Mouse (Mus musculus) liver, embryonic 12.5 days (tissue): ENCODE data around the gene Hap1. TPM values are rescaled to one million over a fixed set of nuclear protein-coding genes. Genes with fewer than 3 reads are reported as not detected.
A peak's percentile ranks its signal among the peaks of the same experiment; 100 is the strongest.
"Not testable (repeated sequence)": the region's sequence is repeated elsewhere in the genome, so short reads cannot be mapped to it uniquely, and the experiment has no call there.

ENCODE experiments used
- ATAC-seq: fragments of 200-750 bp; cut with Nextera tagmentation; 2 replicates; pipeline ENCODE4 v1.8.0; 2017; ENCODE audit warnings: moderate number of reproducible peaks, mild to moderate bottlenecking, moderate library complexity
- H3K27ac ChIP-seq: fragments of 300-500 bp; sonication (generic); 2 replicates; pipeline ENCODE4 v1.5.1; 2016; ENCODE audit warnings: mild to moderate bottlenecking
- H3K27me3 ChIP-seq: fragments of 300-500 bp; sonication (generic); replicated peaks from 2 replicates; pipeline ENCODE4 v1.6.1; 2016; ENCODE audit warnings: mild to moderate bottlenecking, moderate library complexity
- H3K36me3 ChIP-seq: fragments of 300-500 bp; sonication (generic); 2 replicates; pipeline ENCODE4 v1.6.1; 2016; ENCODE audit warnings: mild to moderate bottlenecking, moderate library complexity
- H3K4me1 ChIP-seq: fragments of 300-500 bp; sonication (generic); 2 replicates; pipeline ENCODE4 v1.6.1; 2016
- H3K4me2 ChIP-seq: fragments of 300-500 bp; sonication (generic); 2 replicates; pipeline ENCODE4 v1.6.1; 2016; ENCODE audit warnings: mild to moderate bottlenecking, moderate library complexity
- H3K4me3 ChIP-seq: fragments of 300-500 bp; sonication (generic); 2 replicates; pipeline ENCODE4 v1.5.1; 2016; ENCODE audit warnings: mild to moderate bottlenecking, moderate library complexity
- H3K9ac ChIP-seq: fragments of 300-500 bp; sonication (generic); 2 replicates; pipeline ENCODE4 v1.6.1; 2016; ENCODE audit warnings: mild to moderate bottlenecking, moderate library complexity
- H3K9me3 ChIP-seq: fragments of 300-500 bp; sonication (generic); replicated peaks from 2 replicates; pipeline ENCODE4 v1.6.1; 2016; ENCODE audit warnings: mild to moderate bottlenecking, moderate library complexity
- WGBS: fragments of 180-500 bp; shearing (Covaris S2); methylation state at CpG from one replicate; pipeline ENCODE4 v1.1.7; 2016; ENCODE audit not compliant: insufficient replicate concordance; 5-methylcytosine and 5-hydroxymethylcytosine counted together
- polyA plus RNA-seq: library from polyadenylated mRNA; unstranded; fragments of >200 nt; fragmentation: Nextera tagmentation; extraction: Ambion mirVana; gene quantifications from 2 replicates; pipeline ENCODE4 v1.2.1, GENCODE M21; 2016

Hap1 gene
- polyA plus RNA-seq, 1 experiment from 2014 or later: 0.43 TPM

- Histone ChIP-seq H3K27ac (no peak overlapping the region), H3K27me3 (no peaks in the 10 kb centered on the region), H3K4me2 (no peak overlapping the region), H3K4me1 (peaks cover 3% of the 10 kb centered on the region; the same call in 1 of the 2 replicates), H3K36me3 (peaks cover 37% of the 10 kb centered on the region), H3K4me3 (no peak overlapping the region), H3K9ac (no peak overlapping the region), H3K9me3 (no peaks in the 10 kb centered on the region)
- 34% methylated on average over 8 of the region's 8 CpGs for WGBS
- ATAC-seq: no peak
Observed at GRCm38 (mm10) chr11:100369822-100370221, 13.9 kb upstream of the Hap1 start.

DNA sequence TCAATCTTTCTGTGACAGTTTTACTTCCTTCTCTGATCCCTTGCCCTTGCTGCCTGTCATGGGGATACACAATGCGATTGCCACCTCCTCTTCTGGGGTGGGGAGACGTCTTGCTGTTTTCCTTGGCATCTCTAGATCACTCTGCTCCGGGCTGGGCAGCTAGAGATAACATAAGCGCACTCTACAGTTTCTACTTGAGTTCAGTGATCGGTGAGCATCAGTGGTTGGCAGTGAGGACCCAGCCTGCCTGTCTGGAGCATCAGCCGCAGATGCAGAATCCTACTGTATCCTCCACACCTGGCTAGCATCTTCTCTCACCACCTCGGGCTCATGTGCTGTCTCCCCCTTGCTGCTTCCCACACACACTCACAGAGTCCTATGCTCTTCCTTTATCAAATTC is 13.2 kb upstream of the Hap1 start:
- Histone ChIP-seq H3K4me1 (peaks cover 3% of the 10 kb centered on the region; the same call in 1 of the 2 replicates), H3K4me2 (no peak overlapping the region), H3K4me3 (no peak overlapping the region), H3K36me3 (peaks cover 33% of the 10 kb centered on the region), H3K9ac (no peak overlapping the region), H3K27ac (no peak overlapping the region), H3K27me3 (no peaks in the 10 kb centered on the region), H3K9me3 (no peaks in the 10 kb centered on the region)
- WGBS: 50% methylated on average over 7 of the region's 7 CpGs
- ATAC-seq: no peak

DNA sequence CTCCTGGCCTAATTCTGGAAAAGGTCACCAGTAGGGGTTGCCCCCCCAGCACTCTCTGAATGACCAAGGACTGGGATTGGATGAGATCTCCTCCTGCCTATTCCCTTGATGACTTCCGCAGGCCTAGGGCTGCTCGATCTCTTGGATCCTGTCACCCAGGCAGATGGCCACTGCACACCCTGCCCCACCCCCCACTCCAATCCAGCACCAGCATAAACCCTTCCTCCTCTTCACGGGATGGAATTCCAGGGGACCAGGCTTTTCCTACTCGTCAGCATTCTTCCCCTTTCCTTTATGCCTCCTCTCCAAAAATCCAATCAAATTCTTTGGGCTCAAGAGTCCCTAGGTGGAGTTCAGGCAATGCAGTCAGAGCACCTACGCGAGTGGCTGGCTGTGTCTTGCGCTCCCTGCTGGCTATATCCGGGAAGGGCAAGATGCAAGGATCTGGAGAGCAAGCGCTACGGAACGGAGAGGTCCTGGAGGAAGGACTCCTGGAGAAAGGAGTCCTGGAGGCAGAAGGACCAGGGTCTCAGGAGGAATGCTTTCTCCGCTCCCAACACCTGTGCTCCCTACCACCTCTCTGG is 7.1 kb upstream of the Hap1 start:
- 17% methylated on average over 12 of the region's 12 CpGs for WGBS
- H3K9me3 ChIP-seq: no peaks in the 10 kb centered on the region
- H3K9ac ChIP-seq: no peak overlapping the region
- no peaks in the 10 kb centered on the region for H3K36me3 ChIP-seq
- no peak overlapping the region for H3K4me2 ChIP-seq
- H3K27me3 ChIP-seq: peaks cover 32% of the 10 kb centered on the region
- no peaks in the 10 kb centered on the region for H3K4me1 ChIP-seq
- no peak overlapping the region for H3K27ac ChIP-seq
- no peak for ATAC-seq
- H3K4me3 ChIP-seq: no peak overlapping the region

DNA sequence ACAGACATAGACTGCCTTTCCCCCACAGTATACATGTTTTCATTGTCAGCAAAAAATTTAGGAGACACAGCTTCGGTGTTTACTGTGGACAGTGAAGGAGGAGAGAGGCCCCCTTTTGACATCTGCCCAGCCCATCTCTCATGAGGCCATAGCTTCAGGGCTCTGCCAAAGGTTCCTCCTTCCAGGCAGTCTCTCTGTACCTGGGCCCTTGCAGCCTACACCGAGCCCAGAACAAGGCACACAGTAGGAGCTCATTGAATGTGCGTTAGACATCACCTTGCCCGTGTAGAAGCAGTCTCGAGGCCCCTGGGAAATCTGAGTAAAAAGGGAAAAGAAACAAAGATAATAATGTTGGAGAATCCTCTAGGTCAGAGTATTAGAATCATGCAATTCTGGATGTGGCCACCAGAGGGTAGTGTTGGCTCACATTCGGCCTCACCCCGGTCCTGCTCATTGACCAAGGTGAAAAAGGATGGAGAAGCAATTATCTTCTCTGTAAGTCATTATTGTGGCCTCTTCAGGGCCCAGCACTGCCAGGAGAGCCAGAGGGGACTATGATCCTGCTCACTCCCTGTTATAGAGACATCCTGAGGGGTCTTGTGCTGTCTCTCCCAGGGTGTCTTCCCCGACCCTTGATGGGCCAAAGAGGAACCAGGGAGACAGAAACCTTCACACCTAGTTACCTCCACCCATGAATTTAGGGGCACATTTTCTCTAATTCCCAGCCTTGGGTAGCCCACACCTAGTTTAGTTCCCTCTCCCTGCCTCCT is 6.5 kb upstream of the Hap1 start:
- no peak overlapping the region for H3K4me3 ChIP-seq
- H3K9me3 ChIP-seq: no peaks in the 10 kb centered on the region
- peaks cover 39% of the 10 kb centered on the region for H3K27me3 ChIP-seq
- H3K36me3 ChIP-seq: no peaks in the 10 kb centered on the region
- 9% methylated on average over 8 of the region's 8 CpGs for WGBS
- H3K4me1 ChIP-seq: no peaks in the 10 kb centered on the region
- no peak for ATAC-seq
- no peak overlapping the region for H3K9ac ChIP-seq
- H3K27ac ChIP-seq: no peak overlapping the region
- H3K4me2 ChIP-seq: no peak overlapping the region

GRCm38 (mm10) chr11:100361059-100361458 is 5.1 kb upstream of the Hap1 start:
- not testable (repeated sequence) for H3K9ac ChIP-seq, H3K27ac ChIP-seq, H3K4me3 ChIP-seq, H3K9me3 ChIP-seq, H3K36me3 ChIP-seq, ATAC-seq, H3K4me2 ChIP-seq, H3K4me1 ChIP-seq
- no CpG with 5 or more reads among the region's 13 CpGs for WGBS
- peaks cover 52% of the 10 kb centered on the region for H3K27me3 ChIP-seq

DNA sequence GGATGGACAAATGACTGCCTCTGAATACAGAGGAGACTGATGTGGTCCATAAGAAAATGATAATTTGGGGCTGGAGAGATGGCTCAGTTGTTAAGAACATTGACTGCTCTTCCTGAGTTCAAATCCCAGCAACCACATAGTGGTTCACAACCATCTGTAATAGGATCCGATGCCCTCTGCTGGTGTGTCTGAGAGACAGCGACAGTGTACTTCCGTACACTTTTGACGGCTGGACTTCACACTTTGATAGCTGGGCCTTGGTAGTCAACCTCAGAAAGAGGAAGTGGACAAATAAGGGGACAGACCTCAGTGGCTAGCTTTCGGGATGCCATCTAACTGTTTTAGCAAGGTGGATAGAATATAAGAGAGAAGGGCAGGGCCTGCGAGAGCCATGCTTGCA is 4.2 kb upstream of the Hap1 start:
- Histone ChIP-seq H3K27ac (no peak overlapping the region), H3K9me3 (no peaks in the 10 kb centered on the region), H3K4me2 (no peak overlapping the region), H3K4me3 (no peak overlapping the region), H3K27me3 (peaks cover 61% of the 10 kb centered on the region), H3K36me3 (no peaks in the 10 kb centered on the region), H3K9ac (no peak overlapping the region), H3K4me1 (peaks cover 16% of the 10 kb centered on the region)
- WGBS: 42% methylated on average over 6 of the region's 6 CpGs
- no peak for ATAC-seq

DNA sequence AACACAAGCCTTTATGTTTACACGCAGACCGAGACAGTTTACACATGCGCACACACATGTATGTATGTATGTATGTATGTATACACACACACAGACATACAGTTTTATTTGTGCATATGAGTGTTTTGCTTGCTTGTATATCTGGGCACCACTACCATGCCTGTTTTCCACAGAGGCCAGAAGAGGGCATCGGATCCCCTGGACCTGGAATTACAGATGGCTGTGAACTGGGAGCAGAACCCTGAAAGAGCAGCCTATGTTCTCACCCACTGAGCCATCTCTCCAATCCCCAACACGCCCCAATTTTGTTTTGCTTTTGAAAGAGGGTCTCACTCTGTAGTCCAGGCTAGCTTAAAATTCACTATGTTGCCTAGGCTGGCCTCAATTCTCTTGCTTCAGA is 1.5 kb upstream of the Hap1 start:
- Histone ChIP-seq H3K4me2 (no peak overlapping the region), H3K36me3 (no peaks in the 10 kb centered on the region), H3K4me1 (peaks cover 20% of the 10 kb centered on the region), H3K9me3 (no peaks in the 10 kb centered on the region), H3K4me3 (no peak overlapping the region), H3K27ac (no peak overlapping the region), H3K9ac (no peak overlapping the region), H3K27me3 (peaks cover 89% of the 10 kb centered on the region)
- ATAC-seq: no peak
- WGBS: 52% methylated on average over 5 of the region's 5 CpGs

GRCm38 (mm10) chr11:100356819-100357211 is 887 bp upstream of the Hap1 start:
- Histone ChIP-seq H3K9ac (no peak overlapping the region), H3K27me3 (peaks cover 90% of the 10 kb centered on the region), H3K4me1 (peaks cover 20% of the 10 kb centered on the region), H3K27ac (no peak overlapping the region), H3K9me3 (no peaks in the 10 kb centered on the region), H3K36me3 (no peaks in the 10 kb centered on the region), H3K4me2 (peak overlapping the region; percentile 86), H3K4me3 (peak overlapping the region; percentile 56; the same call in 1 of the 2 replicates)
- no peak for ATAC-seq
- WGBS: 19% methylated on average over 9 of the region's 9 CpGs

DNA sequence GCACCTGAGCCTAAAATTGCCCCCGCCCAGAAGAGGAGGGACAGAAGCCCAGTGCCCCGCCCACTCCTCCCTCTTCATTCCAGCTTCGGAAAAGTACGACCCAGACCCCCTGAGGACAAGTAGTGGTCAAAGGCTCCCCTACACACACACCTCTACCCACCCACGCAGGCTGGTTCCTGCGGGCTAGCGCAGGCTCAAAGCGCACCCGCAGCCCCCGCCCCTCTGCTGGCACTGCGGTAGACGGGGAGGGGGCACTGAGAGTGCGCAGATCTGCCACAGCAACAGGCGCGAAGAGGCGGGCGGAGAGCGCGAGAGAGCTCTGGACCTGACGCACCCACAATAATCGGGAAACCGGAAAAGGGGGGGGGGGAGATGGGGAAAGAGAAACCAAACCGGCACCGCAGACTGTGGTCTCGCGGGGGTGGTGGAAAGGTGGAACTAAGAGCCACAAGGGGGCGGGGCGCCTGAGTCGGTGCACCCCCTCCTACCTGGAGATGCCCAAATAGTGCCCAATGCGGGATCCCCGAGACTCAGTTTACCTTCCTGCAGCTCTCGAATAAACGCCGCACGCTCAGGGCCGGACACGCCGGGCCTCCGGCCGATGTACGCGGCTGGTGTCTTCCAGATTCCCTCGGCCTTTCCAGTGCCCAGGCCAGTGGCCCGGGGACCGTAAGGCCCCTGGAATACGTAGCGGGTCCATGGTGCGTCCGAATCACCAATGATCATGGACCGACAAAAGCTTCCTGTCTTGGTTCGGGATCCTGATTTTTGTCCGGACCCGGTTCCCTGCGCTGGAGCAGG is 577 bp downstream of the Hap1 start:
- H3K9ac ChIP-seq: peak overlapping the region; percentile 40; the same call in 1 of the 2 replicates
- peak overlapping the region; percentile 56 for H3K4me3 ChIP-seq
- ATAC-seq: 0 out of 2 replicates have a peak, but pooled peaks have one; percentile 36
- peak overlapping the region; percentile 86 for H3K4me2 ChIP-seq
- H3K27ac ChIP-seq: no peak overlapping the region
- H3K9me3 ChIP-seq: no peaks in the 10 kb centered on the region
- H3K4me1 ChIP-seq: peaks cover 20% of the 10 kb centered on the region
- under 1% methylated on average over 48 of the region's 54 CpGs for WGBS
- H3K27me3 ChIP-seq: peaks cover 96% of the 10 kb centered on the region
- no peaks in the 10 kb centered on the region for H3K36me3 ChIP-seq

GRCm38 (mm10) chr11:100352076-100352857 is 3.7 kb downstream of the Hap1 start:
- 27% methylated on average over 10 of the region's 10 CpGs for WGBS
- Histone ChIP-seq H3K27ac (no peak overlapping the region), H3K4me1 (peaks cover 20% of the 10 kb centered on the region), H3K9me3 (no peaks in the 10 kb centered on the region), H3K27me3 (peaks cover 88% of the 10 kb centered on the region), H3K4me2 (no peak overlapping the region), H3K36me3 (no peaks in the 10 kb centered on the region), H3K4me3 (no peak overlapping the region), H3K9ac (no peak overlapping the region)
- no peak for ATAC-seq

DNA sequence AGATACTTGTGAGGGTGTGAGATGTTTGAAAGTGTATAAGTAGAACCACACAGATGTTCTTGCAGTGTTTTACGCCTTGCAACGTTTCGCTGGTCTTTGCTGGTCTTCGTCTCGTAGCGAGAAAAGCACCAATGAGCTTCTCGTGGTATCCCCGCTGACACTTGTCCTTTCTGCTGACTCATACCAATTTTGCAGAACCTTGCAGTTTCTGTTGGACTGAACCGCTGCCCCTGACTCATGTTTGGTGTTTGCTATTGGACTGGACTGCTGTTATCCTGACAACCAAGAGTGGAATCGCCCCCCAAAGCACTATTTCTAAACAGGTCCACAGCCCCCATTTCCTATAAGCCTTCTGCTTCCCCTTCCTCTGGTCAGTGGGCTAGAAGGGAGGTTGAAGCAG is 11.7 kb downstream of the Hap1 start:
- WGBS: 59% methylated on average over 10 of the region's 10 CpGs
- Histone ChIP-seq H3K27me3 (peaks cover 34% of the 10 kb centered on the region), H3K36me3 (no peaks in the 10 kb centered on the region), H3K4me2 (no peak overlapping the region), H3K4me1 (no peaks in the 10 kb centered on the region), H3K27ac (no peak overlapping the region), H3K9ac (no peak overlapping the region), H3K9me3 (no peaks in the 10 kb centered on the region), H3K4me3 (no peak overlapping the region)
- no peak for ATAC-seq
